Mouse (Mus musculus) adrenal gland, postnatal 4 days (tissue): Measurements from ENCODE around the gene Sfswap. TPM values are rescaled to one million over a fixed set of nuclear protein-coding genes. Genes with fewer than 3 reads are reported as not detected.
"Not testable (repeated sequence)": the region's sequence is repeated elsewhere in the genome, so short reads cannot be mapped to it uniquely, and the experiment has no call there.

Experiments
- DNase-seq, 2 experiments: peaks; one replicate each; pipeline ENCODE4 v3.0.0; 2021 to 2022; ENCODE audit warnings: low spot score in 2 of 2, mixed read lengths in 2 of 2
- total RNA-seq, 2 experiments: library from RNA; stranded (reverse); gene quantifications; 2 replicates each; pipeline ENCODE4 v1.2.3; 2021

The Sfswap gene
- total RNA-seq, 2 experiments from 2014 or later = 96.7 to 97.2 TPM

DNA sequence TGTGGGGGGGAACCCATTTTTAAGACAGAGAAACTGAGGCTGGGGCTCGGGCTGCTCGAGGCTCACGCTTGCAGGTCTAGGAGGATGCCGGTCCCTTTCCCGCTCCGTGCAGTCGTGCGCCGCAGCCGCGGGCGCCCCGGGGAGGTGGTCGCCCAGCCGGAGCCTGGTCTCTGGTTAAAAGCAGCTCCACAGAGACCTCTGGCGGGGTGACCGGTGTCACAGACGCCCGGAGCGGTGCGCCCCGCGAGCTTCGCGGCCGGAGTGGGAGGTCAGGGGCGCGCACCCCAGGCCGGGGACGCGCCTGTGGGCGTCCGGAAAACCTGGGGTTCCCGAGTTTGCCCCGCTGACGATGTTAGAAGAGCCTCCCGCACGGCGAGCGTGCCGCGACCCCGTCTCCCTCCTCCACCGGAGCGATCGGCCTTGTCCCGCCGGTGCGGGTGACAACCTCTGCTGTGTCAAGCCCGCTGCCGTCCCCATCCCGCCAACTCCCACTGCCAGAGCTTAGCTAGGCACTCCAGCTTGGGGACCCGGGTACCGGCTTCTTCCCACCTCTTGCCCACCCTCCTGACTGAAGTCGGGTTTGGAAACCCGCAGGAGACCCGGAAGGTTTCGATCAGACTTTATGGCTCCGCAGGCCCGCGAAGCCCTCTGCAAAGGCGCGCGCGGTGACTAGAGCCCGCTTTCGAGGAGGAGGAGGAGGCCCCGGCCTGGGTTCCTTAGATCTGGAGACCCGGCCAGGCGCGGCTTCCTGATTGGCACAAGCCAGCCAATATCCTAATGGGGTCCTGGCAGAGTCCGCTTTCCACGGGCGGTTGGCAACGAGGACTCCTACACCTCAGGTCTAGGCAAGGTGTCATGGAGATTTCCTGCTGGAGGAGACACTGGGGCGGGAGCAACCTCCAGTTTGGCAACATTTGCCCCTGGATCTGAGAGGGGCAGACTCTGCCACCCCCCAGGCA, 83.8 kb downstream of the Sfswap start:
- DNase-seq = no peak

DNA sequence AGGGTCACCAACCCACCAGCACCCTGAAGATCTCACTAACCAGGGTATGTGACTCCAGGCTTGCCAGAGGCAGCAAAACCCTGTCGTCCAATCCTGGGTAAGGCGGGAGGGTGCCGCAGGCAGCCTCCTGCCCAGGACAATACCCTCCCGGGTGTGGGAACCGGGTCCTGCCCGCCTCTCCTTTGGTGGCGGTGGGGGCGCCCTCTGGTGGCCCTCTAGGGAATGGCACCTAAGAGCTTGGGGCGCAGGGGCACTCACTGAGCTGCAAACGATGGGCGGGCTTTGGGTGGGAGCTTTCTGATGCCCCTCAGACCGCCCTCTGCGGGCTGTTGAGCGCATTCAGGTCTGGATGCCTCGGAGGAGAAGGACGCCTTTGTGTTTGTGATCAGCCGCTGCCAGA, 85.0 kb downstream of the Sfswap start:
- peak; percentile 68 to 74 for DNase-seq

DNA sequence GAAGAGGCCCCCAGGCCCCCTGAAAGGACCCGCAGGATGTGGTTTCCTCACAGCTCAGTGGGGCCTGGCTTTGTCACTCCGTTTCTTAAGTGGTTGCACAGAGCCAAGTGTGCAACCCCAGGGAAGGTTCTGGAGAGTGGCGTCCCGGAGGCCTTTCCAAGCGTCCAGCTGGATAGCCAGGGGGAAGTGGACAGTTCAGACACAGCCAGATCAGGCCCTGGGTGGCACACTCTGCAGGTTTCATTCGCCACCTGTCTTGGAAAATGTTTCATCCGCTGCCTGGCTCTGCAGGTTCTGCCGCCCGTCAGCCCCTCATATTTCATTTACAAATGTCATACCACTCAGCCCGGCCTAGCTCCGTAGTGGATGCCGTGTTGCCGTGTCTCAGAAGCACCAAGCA, 85.5 kb downstream of the Sfswap start:
- no peak for DNase-seq

DNA sequence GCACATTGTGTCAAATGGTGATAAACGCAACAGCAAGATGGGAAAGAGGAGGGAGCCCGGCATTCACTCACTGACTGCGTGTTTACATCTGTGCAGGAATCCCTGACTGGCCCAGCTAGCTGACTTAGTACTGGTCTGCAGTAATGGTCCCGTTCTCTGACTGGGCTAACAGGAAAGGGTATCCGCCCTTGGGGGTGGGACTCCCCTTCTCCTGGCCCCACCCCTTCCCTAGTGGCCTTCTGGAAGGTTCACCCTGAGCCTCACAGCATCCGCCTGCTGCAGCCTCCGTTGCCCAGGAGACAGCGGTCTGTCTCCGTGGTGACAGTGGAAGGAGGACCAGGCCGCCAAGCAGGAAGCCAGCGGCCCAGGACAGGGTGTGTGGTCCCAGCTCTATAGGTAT, 89.9 kb downstream of the Sfswap start:
- no peak for DNase-seq

DNA sequence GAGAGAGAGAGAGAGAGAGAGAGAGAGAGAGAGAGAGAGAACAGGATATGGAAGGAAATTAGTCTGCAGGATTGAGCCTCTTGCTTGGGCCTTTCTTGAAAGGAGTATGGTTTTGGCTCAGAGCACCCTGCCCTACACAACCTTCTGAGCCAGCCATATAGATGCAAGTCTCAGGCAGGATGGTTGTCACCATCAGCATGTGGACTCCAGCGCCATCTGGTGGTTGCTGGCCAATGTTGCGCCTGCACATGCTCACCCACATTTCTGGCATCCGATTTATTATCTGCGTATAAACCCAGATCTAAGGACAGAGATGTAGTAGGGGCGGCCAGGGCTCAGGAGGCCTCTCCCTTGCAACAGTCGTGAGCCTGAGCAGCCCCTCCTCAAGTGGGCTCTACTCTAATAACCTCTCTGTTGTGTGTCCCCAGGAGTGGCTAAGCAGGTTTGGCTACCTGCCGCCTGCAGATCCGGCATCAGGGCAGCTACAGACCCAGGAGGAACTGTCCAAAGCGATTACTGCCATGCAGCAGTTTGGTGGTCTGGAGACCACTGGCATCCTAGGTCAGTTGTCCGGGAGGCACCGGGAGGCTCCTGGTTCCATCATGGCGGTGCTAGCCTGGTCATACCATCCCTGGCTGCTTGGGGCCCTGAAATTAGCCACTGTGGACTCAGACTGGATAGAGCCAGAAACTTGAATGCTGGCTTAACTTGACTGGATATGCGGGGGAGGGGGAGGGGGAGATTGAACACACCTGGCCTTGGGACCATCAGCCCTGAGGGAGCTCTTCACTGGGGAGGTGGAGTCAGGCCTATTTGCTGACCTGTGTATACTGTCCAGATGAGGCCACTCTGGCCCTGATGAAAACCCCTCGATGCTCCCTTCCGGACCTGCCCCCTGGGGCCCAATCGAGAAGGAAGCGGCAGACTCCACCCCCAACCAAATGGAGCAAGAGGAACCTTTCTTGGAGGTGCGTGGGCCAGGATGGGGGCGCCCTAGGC, 93.4 kb downstream of the Sfswap start:
- DNase-seq = peak; percentile 64 to 69

DNA sequence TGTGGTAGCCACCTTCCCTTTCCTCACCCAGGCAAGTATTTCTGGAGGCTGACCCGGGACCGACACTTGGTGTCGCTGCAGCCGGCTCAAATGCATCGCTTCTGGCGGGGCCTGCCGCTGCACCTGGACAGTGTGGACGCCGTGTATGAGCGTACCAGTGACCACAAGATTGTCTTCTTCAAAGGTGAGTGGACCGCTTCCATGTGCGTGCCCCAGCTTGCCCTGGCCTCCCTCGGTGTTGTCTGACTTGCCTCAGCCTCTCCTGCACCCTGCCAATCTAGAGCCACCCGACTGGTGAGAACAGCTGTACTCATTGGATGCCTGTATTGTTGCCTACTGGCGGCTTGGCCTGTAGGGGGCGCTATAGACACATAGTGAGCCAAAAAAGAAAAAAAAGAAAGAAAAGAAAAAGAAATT, 101.1 kb downstream of the Sfswap start:
- DNase-seq = no peak

DNA sequence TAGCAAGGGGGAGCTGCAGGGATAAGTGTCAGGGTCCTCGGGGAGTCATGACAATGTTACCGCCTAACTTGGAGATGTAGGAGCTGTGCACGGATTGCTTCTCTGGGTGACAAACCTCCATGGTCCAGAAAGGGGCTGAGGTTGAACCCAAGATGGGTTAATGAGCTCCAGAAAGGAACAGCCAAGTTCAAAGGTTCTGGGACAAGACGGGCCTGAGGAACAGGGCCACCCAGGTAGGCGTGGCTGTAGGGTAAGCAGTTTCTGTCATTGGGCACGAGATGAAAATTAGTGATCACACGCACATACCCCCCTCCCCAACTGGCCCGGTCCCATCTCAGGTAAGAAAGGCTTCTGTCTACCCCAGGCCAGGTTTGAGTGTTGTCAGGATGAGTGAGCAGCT, 106.5 kb downstream of the Sfswap start:
- no peak for DNase-seq

DNA sequence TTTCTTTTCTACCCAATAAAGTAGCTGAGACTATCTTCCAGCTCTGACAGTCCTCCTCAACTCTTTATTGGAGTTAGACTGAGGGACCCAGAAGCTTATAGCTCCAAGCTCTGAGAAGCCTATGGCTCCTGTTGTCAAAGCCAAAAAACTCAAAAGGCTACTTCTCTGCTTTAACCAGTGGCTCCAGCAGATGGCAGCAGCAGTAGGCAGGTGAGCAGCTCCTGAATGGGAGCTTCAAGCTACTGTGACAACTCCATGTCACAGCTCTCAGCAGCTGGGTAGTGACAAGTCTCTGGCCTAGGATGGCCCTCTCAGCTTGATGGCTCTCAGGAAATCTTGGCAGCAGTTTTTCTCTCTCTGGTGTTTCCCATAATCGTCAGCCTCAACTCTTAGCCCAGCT, 110.0 kb downstream of the Sfswap start:
- peak; percentile 40 to 48 for DNase-seq

DNA sequence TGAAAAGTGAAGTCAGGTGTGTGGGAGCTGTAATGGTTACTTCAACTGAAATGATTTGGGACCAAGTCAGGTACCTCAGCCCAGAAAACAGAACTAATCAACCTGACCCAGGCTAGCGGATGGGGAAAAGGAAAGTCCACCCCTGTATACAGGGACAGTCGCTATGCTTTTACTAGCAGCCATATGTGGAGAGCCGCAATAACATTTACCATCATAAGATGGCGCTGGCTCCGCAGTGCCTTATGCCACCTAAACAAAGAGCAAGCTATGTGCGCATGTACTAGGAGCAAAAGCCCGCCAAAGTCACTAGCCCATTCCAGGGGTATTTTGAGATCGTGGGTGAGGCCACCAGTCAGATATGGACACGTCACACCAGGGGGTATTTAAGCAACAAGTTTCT, 119.6 kb downstream of the Sfswap start:
- not testable (repeated sequence) for DNase-seq

Other genes starting within 250 kb of the Sfswap start
- 1 to 10 TPM; 1.5 to 1.9 TPM for gene Mmp17, start 82.9 kb downstream of the Sfswap start, total RNA-seq
- gene Zfp11, start 168.9 kb downstream of the Sfswap start, total RNA-seq = 1 to 10 TPM; 5.9 to 6.0 TPM
- not detected for gene Sept14, start 207.3 kb downstream of the Sfswap start, total RNA-seq
- gene Mrps17, start 214.3 kb downstream of the Sfswap start, total RNA-seq = 100 to 1,000 TPM in 1 of 2 experiments, 10 to 100 TPM in 1; 95.6 to 111 TPM
- 100 to 1,000 TPM; 142 to 143 TPM for gene Nipsnap2, start 223.8 kb downstream of the Sfswap start, total RNA-seq